Mouse (Mus musculus) T-cell, adult 2 months (primary cell): ENCODE measurements around the gene Olfr1367.
"Not testable (repeated sequence)": the region's sequence is repeated elsewhere in the genome, so short reads cannot be mapped to it uniquely, and the experiment has no call there.

ENCODE experiments used
- DNase-seq: peaks from one replicate; pipeline ENCODE4 v3.0.0; 2022; ENCODE audit warnings: low spot score

Olfr1367 gene

GRCm38 (mm10) chr13:21396048-21396447, 49.3 kb downstream of the Olfr1367 start:
- not testable (repeated sequence) for DNase-seq

GRCm38 (mm10) chr13:21397486-21397885, 50.8 kb downstream of the Olfr1367 start:
- DNase-seq = no peak
